Mouse (Mus musculus) layer of hippocampus, adult 8-10 months (tissue): ENCODE data around the gene Mthfd1l. TPM values are rescaled to one million over a fixed set of nuclear protein-coding genes. Genes with fewer than 3 reads are reported as not detected.
A peak's percentile ranks its signal among the peaks of the same experiment; 100 is the strongest.

ENCODE experiments used
- DNase-seq, 2 experiments: peaks; one replicate each; pipeline ENCODE4 v3.0.0; 2022; ENCODE audit warnings: low spot score in 2 of 2
- total RNA-seq, 4 experiments: library from RNA; stranded (reverse); gene quantifications; 2 replicates each; pipeline ENCODE4 v1.2.4; 2022

The Mthfd1l gene
- total RNA-seq, 4 experiments from 2014 or later, result 9.2 to 13.8 (median 11.7) TPM

DNA sequence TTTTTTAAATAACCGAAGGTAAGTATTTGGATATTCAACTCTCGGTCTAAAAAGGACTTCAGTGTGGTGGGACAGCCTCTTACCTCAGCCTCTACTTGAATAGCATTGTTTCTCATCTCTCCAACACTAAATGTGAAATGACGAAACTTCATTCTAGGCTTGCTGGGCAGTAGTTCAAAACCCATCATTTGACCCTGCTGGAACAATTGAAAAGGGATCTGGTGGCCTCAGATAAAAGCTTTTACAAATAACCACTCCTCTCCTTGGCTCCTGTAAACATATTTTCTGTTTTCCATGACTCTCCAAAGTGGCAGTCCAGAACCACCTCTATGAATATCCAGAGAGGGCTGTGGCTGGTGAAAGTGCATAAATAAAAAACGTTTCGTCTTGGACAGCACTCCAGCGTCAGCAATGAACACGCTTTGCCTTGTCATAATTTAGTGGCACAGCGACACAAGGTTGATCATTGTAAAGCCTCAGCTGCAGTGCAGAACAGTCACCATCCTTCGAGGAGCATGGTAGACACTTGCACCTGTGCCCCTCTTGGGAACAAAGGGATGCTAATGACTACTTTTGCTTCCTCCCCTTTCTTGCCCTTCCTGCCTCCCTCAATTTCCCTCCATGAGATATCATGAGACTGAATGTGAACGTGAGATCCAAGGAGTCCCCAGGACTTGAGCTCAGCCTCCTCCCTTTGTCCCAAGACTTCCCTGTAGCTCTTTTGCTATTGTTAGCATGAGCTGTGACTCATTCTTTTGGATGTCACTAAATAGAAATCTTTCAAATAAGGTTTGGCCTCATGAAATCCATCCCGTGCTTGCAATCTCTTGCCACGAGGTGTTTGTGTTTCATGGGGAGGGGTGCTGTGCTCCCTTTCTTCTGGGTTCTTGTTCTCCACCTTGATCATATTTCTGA lies 179.2 kb downstream of the Mthfd1l start:
- no peak for DNase-seq

GRCm38 (mm10) chr10:4153031-4153430 lies 180.1 kb downstream of the Mthfd1l start:
- DNase-seq, result no peak

DNA sequence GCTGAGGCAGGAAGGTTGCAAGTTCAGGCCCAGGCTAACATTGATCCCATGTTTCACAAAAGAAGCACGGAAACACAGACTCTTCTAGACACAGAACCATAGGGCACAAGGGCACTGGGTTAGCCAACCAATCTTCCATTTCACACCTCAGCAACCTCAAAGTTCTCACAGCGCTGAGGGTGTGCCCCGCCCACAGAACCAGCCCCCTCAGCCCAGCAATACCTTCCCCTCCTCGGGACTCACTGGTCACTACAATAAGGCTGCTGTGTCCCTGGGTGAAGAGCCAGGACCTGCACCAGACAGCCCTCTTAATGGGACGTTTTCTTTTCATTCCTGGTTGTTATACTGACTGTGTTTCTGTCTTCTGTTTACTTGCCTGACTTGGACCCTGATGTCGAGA lies 181.1 kb downstream of the Mthfd1l start:
- DNase-seq, result no peak

- DNase-seq, result no peak
Measured at GRCm38 (mm10) chr10:4155521-4155920, 182.6 kb downstream of the Mthfd1l start.

DNA sequence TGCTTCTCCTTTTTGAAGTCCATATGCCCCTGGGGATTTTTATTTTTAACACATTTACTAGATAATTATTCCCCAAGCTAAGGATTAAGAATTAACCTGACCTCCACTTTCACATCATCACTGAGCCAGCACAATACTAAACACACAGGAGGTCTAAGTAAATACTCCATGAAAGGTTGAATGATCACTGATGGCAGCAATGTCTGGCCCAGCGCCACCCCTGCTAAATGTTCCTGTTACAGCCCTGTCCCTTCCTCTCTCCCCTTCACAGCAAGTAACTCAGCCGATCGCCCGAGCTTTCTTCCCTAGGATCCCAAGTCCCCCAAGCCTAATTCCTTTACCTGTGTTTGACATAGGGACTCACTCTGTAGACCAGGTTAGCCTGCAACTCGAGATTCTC lies 185.6 kb downstream of the Mthfd1l start:
- no peak for DNase-seq

GRCm38 (mm10) chr10:4159541-4160090 lies 186.7 kb downstream of the Mthfd1l start:
- no peak for DNase-seq

GRCm38 (mm10) chr10:4160242-4160785 lies 187.4 kb downstream of the Mthfd1l start:
- no peak for DNase-seq

DNA sequence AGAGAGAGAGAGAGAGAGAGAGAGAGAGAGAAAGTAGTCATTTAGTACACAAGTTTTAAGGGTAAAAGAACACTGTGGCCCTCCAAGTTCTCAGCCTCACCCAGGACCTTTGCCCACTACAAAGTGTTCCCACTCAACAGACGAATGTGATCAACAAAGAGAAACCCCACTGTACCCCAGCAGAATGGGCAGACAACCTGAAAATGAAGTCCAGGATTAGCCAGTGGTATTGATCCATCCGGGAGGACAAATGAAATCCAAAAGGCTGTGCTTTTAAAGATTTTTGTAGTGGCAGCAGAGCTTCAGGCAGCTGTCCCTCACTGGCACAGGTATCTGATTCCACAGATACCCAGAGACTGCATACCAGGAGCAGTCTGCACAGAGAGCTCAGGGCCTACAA lies 189.1 kb downstream of the Mthfd1l start:
- DNase-seq, result no peak

- no peak for DNase-seq
Measured at GRCm38 (mm10) chr10:4162976-4163375, 190.1 kb downstream of the Mthfd1l start.

GRCm38 (mm10) chr10:4164681-4165080 lies 191.8 kb downstream of the Mthfd1l start:
- DNase-seq, result no peak

GRCm38 (mm10) chr10:4168222-4168798 lies 195.4 kb downstream of the Mthfd1l start:
- DNase-seq, result no peak

DNA sequence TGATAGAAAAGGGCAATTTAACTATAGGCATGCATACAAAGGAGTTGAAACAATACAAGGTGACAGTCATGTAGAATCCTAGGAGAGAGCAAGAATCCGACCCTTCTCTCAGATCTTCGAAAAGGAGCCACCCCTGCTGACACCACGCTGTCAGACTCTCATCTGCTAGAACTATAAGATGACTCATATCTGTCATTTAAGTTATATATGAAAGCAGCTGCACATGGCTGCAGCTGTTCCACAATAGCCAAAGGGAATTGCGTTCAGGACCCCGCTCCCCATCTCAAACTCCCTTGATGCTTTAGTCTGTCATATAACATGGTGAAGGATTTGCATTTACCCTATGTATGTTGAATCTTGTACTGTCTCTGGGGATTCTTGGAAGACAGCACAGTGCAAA lies 201.3 kb downstream of the Mthfd1l start:
- no peak for DNase-seq

GRCm38 (mm10) chr10:4174717-4175116 lies 201.8 kb downstream of the Mthfd1l start:
- DNase-seq, result no peak

DNA sequence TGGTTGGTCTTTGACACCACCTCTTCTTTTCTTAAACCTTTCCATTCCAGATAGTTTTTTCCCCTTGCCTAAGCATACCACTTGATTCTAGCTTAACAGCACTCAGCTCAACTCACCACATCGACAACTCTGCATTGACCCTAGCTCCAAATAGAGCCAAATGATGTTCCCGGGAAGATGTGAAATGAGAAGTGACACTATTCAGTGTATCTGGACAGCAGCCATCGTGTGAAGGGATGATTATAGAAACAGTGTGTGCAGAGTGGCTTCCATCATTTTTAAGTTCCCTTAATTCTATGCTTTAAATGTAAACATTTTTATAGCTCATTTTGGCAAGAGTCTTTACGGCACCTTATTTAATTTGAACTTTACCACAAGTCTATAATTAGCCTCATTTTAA lies 204.4 kb downstream of the Mthfd1l start:
- DNase-seq, result no peak

GRCm38 (mm10) chr10:4179049-4179790 lies 206.3 kb downstream of the Mthfd1l start:
- DNase-seq, result no peak

- no peak for DNase-seq
Measured at GRCm38 (mm10) chr10:4181953-4182352, 209.0 kb downstream of the Mthfd1l start.

DNA sequence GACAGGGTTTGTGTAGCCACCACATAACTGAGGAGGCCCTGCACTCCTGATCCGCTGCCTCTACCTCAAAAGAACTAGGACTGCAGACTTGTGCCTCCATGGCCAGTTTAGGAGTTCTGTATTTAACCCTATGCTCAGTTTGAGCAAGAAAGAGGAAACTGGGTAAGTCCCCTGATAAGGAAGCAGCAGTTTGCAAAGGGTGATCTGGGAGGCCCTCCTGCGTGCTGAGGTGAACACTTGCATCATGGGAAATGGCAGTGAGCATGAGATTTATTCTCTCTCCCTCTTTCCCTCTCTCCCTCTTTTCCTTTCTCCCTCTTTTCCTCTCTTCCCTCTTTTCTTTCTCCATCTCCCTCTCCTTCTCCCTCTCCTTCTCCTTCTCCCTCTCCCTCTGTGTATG lies 209.5 kb downstream of the Mthfd1l start:
- DNase-seq, result no peak

- DNase-seq, result peak in 1 of 2 experiments; percentile 3
Measured at GRCm38 (mm10) chr10:4188614-4189402, 215.9 kb downstream of the Mthfd1l start.

GRCm38 (mm10) chr10:4189422-4189821 lies 216.5 kb downstream of the Mthfd1l start:
- no peak for DNase-seq

DNA sequence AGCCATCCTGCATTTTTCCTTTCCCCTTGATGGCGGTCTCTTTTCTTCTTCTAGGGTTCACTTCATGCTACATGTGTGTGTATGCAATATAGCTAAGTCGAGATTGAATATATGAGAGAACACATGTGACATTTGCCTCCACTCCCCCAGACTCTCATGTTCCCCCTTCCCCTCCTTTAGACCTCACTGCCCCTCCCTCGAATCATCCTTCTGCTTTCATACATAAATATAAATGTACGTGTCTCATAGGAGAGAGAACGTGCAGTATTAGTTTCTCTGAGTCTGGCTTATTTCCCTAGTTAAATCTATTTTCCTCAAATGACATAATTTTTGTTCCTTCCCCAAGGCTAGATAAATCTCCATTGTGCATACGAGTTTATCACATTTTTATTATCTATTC lies 226.1 kb downstream of the Mthfd1l start:
- DNase-seq, result no peak

DNA sequence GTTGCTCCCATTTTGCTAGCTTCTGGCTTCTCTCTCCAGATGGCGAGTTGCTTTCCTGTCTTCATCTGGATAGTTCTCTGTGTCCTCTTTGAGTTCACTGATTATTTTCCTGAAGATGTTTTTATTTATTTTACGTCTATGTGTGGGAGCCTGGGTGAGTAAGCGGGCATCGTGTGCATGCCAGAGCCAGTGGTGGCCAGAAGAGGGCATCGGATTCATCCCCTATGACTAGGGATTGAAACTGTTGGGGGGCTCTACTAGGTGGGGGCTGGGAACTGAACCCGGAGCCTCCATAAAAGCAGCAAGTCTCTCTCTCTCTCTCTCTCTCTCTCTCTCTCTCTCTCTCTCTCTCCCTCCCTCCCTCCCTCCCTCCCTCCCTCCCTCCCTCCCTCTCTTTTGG lies 227.0 kb downstream of the Mthfd1l start:
- no peak for DNase-seq
